Mouse (Mus musculus): ENCODE data around the gene Atxn1. TPM values are rescaled to one million over a fixed set of nuclear protein-coding genes. Genes with fewer than 3 reads are reported as not detected.

Gene Atxn1
- total and polyA plus RNA-seq, 3 experiments: 9.4 to 61.0 (median 25.0) TPM

DNA sequence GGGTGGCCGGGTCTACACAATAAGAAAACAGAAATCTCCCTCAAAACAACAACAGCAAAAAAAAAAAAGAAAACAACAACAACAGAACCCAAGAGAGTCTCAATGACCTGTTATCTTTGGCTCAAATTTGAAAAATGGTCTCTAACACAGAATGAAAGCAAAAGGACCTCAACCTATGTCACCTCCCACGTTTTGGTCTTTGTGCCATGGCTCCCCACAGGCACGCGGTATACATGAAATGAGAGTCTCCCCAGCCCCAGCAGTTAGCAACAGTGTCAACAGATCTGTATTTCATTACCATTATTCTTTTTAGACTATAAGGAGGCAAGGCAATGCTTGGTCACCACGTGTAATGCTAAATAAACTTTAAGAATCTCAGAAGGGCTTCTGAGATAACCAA, 110.3 kb downstream of the Atxn1 start:
- TF ChIP-seq POLR2AphosphoS5 (IDR thresholded peaks at IDR 0.05; ENCODE audit: insufficient replicate concordance, low read depth, low read length): no peak
- TF ChIP-seq GATA1 (IDR thresholded peaks at IDR 0.05; ENCODE audit: borderline replicate concordance, low read length): no peak
- TF ChIP-seq CTCF (IDR thresholded peaks at IDR 0.05; ENCODE audit: low read depth, low read length): no peak
- no peak for TF ChIP-seq GATA2 (IDR thresholded peaks at IDR 0.05; ENCODE audit: borderline replicate concordance, low read depth, low read length)
- peaks cover 83% of the 10 kb centered on the region for H3K4me1 ChIP-seq (ENCODE audit: insufficient read depth, low read depth, low read length)
- DNase-seq (ENCODE audit: low spot score) (no peak), ATAC-seq (ENCODE audit: extremely low read depth, insufficient number of reproducible peaks, low FRiP score, poor library complexity, severe bottlenecking) (no peak)
- no peak overlapping the region; the same call in 1 of the 2 replicates for H3K4me3 ChIP-seq (ENCODE audit: low read depth, low read length)
- H3K27me3 ChIP-seq (ENCODE audit: insufficient read depth, low read length): no peaks in the 10 kb centered on the region
- peaks cover 25% of the 10 kb centered on the region for H3K36me3 ChIP-seq (replicated peaks)
- no peaks in the 10 kb centered on the region for H3K9me3 ChIP-seq (replicated peaks)

DNA sequence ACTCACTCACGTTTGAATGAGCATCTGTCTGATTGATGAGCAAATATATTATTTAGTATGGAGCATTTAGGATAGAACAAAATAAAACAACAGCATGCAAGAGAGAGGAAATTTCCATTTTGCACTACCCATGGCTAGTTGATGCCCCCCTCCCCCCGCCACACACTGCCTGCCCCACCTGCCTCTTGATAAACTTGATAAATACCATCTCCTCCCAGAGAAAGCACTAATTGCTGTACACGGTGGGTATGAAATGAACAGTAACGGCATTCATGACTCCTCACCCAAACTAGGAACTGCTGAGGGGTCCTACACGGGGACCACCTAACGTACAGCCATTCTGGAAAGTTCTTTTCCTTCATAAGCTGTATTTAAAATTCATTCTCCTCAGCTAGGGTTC, 111.1 kb downstream of the Atxn1 start:
- TF ChIP-seq TAL1 (conservative IDR thresholded peaks at IDR 0.05; ENCODE audit: low read depth, low read length) (no peak), POLR2AphosphoS5 (IDR thresholded peaks at IDR 0.05; ENCODE audit: insufficient replicate concordance, low read depth, low read length) (no peak)
- H3K27me3 ChIP-seq (ENCODE audit: insufficient read depth, low read length): no peaks in the 10 kb centered on the region
- no peak for DNase-seq (ENCODE audit: low spot score)
- no peaks in the 10 kb centered on the region for H3K9me3 ChIP-seq (replicated peaks)
- no peak overlapping the region; the same call in 1 of the 2 replicates for H3K4me3 ChIP-seq (ENCODE audit: low read depth, low read length)
- H3K4me1 ChIP-seq (ENCODE audit: insufficient read depth, low read depth, low read length): peaks cover 83% of the 10 kb centered on the region
- ATAC-seq (ENCODE audit: extremely low read depth, insufficient number of reproducible peaks, low FRiP score, poor library complexity, severe bottlenecking): no peak
- H3K36me3 ChIP-seq (replicated peaks): peaks cover 17% of the 10 kb centered on the region

DNA sequence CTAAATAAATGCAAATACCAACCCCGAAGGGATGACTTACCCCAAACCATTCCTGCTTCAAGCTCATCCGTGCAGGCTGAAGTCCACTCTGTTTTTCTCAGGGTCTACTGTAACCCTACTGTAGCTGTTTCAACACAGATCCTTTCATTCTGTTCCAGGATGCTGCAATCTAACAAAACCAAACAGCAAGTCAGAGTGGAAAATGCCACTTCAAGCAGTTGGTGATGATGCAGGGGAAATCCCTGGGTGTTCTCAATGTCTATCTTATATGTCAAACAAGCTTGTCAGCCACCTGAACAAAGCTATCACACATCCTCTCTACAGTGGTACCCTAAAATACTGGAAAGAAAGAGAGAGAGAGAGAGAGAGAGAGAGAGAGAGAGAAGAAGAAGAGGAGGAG, 112.5 kb downstream of the Atxn1 start:
- Histone ChIP-seq H3K36me3 (replicated peaks) (peaks cover 16% of the 10 kb centered on the region), H3K4me3 (ENCODE audit: low read depth, low read length) (no peak overlapping the region), H3K27me3 (ENCODE audit: insufficient read depth, low read length) (no peaks in the 10 kb centered on the region), H3K9me3 (replicated peaks) (no peaks in the 10 kb centered on the region), H3K4me1 (ENCODE audit: insufficient read depth, low read depth, low read length) (peaks cover 88% of the 10 kb centered on the region)
- DNase-seq (ENCODE audit: low spot score): no peak
- no peak for ATAC-seq (ENCODE audit: extremely low read depth, insufficient number of reproducible peaks, low FRiP score, poor library complexity, severe bottlenecking)
- TF ChIP-seq GATA2 (IDR thresholded peaks at IDR 0.05; ENCODE audit: borderline replicate concordance, low read depth, low read length): no peak
- no peak for TF ChIP-seq TAL1 (conservative IDR thresholded peaks at IDR 0.05; ENCODE audit: low read depth, low read length)
- TF ChIP-seq CTCF (IDR thresholded peaks at IDR 0.05; ENCODE audit: low read depth, low read length): no peak

DNA sequence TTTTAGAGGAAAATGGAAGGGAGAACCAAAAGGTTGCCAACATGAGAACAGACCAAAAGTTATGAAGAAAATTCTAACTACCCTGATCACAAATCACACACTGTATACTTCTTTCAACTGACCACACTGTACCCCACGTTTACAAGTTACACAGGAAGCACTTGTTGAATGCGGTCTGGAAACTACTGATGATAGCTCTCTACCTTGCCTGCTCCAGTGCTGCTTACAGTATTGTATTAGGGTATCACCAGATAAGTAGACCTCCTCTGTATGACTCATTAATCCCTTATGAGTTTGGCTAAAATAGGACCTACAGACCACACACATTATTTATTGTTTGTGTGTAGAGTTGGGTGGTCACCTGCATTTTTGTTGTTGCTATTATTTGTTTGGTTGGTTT, 113.1 kb downstream of the Atxn1 start:
- ATAC-seq (ENCODE audit: extremely low read depth, insufficient number of reproducible peaks, low FRiP score, poor library complexity, severe bottlenecking) (no peak), DNase-seq (ENCODE audit: low spot score) (no peak)
- no peak overlapping the region for H3K4me3 ChIP-seq (ENCODE audit: low read depth, low read length)
- peaks cover 13% of the 10 kb centered on the region for H3K36me3 ChIP-seq (replicated peaks)
- H3K9me3 ChIP-seq (replicated peaks): no peaks in the 10 kb centered on the region
- H3K4me1 ChIP-seq (ENCODE audit: insufficient read depth, low read depth, low read length): peaks cover 86% of the 10 kb centered on the region
- no peak for TF ChIP-seq GATA2 (IDR thresholded peaks at IDR 0.05; ENCODE audit: borderline replicate concordance, low read depth, low read length)
- no peak for TF ChIP-seq POLR2AphosphoS5 (IDR thresholded peaks at IDR 0.05; ENCODE audit: insufficient replicate concordance, low read depth, low read length)
- TF ChIP-seq TAL1 (conservative IDR thresholded peaks at IDR 0.05; ENCODE audit: low read depth, low read length): no peak
- no peak for TF ChIP-seq GATA1 (IDR thresholded peaks at IDR 0.05; ENCODE audit: borderline replicate concordance, low read length)
- TF ChIP-seq CTCF (IDR thresholded peaks at IDR 0.05; ENCODE audit: low read depth, low read length): no peak
- H3K27me3 ChIP-seq (ENCODE audit: insufficient read depth, low read length): no peaks in the 10 kb centered on the region

DNA sequence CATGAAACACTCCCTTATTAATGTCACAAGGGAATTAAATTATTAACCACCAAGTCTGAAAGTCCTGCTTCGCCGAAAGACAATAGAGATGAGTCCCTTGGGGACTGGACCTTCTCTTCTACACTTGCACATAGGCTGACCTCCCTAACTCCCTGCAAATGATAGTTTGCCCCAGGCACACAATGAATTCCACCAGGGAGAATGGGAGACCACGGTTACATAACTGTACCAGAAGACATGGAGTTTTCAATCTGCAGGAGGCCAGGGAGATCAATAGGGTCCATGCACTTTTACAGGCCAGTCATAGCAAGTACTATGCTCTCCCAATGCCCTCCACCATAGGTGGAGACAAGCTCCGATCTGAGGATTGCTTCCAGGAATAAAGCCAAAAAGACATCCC, 113.7 kb downstream of the Atxn1 start:
- Histone ChIP-seq H3K36me3 (replicated peaks) (peaks cover 16% of the 10 kb centered on the region), H3K9me3 (replicated peaks) (no peaks in the 10 kb centered on the region), H3K4me1 (ENCODE audit: insufficient read depth, low read depth, low read length) (peaks cover 86% of the 10 kb centered on the region), H3K4me3 (ENCODE audit: low read depth, low read length) (no peak overlapping the region), H3K27me3 (ENCODE audit: insufficient read depth, low read length) (no peaks in the 10 kb centered on the region)
- no peak for DNase-seq (ENCODE audit: low spot score)
- no peak for ATAC-seq (ENCODE audit: extremely low read depth, insufficient number of reproducible peaks, low FRiP score, poor library complexity, severe bottlenecking)
- TF ChIP-seq CTCF (IDR thresholded peaks at IDR 0.05; ENCODE audit: low read depth, low read length) (no peak), GATA2 (IDR thresholded peaks at IDR 0.05; ENCODE audit: borderline replicate concordance, low read depth, low read length) (no peak), TAL1 (conservative IDR thresholded peaks at IDR 0.05; ENCODE audit: low read depth, low read length) (no peak), GATA1 (IDR thresholded peaks at IDR 0.05; ENCODE audit: borderline replicate concordance, low read length) (no peak), POLR2AphosphoS5 (IDR thresholded peaks at IDR 0.05; ENCODE audit: insufficient replicate concordance, low read depth, low read length) (no peak)

DNA sequence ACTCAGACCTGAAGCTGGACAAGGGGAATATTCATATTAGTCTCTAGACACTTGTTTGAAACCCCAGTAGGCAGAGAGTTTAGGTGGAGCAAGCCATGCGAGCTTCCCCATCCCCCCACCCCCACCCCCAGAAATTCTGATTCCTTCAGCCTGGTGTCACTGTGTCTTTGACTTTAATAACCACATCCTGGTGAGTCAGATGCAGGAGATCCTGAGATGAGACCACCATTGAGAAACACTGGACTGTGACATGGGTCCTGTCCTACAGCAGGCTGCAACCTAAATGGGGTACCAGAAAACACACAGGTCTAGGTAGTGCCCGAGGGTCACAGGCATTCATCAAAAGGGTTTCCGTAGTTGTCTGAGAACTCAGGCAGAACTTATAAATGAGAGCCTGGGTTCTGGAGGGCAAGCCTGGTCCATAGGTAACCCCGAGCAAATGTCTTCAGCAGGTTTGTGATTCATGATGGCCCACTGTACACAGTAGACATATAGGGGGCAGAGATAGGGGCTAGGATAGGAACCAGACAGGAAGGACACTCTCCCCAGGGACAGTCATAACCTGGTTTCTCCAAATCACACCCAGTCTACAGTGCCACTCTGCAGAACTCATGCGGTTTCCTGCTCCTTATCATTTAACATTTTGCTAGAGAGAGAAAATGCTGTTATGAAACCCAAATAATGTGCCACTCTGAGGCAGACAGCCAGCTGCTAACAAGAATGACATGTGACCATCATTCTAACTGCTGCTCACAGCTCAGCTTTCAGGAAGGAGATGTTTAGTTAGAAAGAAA, 114.4 kb downstream of the Atxn1 start:
- DNase-seq (ENCODE audit: low spot score): no peak
- Histone ChIP-seq H3K36me3 (replicated peaks) (peaks cover 20% of the 10 kb centered on the region), H3K4me3 (ENCODE audit: low read depth, low read length) (peak overlapping the region; percentile 34; the same call in 1 of the 2 replicates), H3K4me1 (ENCODE audit: insufficient read depth, low read depth, low read length) (peaks cover 83% of the 10 kb centered on the region), H3K27me3 (ENCODE audit: insufficient read depth, low read length) (no peaks in the 10 kb centered on the region), H3K9me3 (replicated peaks) (no peaks in the 10 kb centered on the region)
- 0 out of 2 replicates have a peak, but pooled peaks have one; percentile 30 for ATAC-seq (ENCODE audit: extremely low read depth, insufficient number of reproducible peaks, low FRiP score, poor library complexity, severe bottlenecking)
- no peak for TF ChIP-seq CTCF (IDR thresholded peaks at IDR 0.05; ENCODE audit: low read depth, low read length)
- no peak for TF ChIP-seq GATA2 (IDR thresholded peaks at IDR 0.05; ENCODE audit: borderline replicate concordance, low read depth, low read length)
- TF ChIP-seq TAL1 (conservative IDR thresholded peaks at IDR 0.05; ENCODE audit: low read depth, low read length): 0 out of 2 replicates have a peak, but pooled peaks have one; percentile 5
